Mouse (Mus musculus): ENCODE results near the gene Agps. TPM values are rescaled to one million over a fixed set of nuclear protein-coding genes. Genes with fewer than 3 reads are reported as not detected.

The Agps gene
- polyA plus RNA-seq, 1 experiment = 13.2 TPM

DNA sequence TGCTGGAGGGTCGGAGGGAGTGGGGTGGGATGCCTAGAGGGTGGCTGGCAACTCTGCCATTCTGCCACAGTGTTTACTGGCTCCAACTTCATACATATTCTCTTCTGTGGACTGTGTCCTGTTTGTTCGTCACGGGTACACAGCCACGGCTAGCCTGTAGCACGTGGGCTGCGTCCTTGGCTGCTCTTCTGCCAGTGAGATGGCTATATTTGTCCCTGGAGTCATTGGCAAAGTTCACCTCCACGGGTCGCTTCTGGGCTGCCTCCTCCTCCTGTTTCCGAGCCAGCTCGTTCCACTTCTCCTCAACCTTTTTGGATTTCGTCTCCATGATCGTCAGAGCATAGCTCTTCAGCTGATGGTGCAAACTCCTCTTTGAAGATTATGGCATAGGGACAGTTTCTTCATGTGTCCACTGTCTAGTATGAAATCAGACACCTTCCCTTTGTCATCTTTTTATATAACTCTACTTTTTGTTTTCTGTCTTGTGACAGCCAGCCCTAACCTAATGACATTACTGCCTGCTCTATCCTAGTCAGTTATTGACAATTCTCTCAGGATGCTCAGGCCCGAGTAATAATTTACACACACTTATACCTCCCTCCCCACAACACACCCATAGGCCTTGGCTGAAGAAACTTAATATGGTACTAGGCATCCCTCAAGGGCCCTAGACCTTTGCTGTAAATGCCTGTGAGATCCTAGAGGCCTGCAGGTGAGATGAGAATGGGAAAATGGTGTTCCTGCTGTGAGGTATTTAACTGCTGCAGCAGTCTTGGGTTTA is 9.8 kb upstream of the Agps start:
- TF ChIP-seq GATA1 (IDR thresholded peaks at IDR 0.05; ENCODE audit: low read length) = no peak

DNA sequence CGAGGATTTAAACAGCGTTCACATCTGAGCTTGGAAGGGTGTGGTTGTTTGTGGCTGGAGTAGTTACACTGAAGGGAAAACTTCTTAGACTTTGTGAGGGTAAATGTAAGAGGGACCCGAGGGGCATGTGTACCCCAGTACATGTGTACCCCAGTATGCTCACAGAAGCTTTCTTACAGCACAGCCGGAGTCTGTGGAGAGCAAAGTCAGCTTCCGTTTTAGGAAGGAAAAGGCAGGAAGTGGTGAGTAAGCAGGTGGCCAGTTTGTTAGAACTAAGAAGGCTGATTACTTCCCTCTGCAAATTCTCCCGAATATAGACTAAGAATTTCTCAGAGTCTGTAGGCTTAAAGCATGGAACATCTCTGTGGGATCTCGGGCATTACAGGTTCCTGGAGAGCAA is 8.2 kb upstream of the Agps start:
- no peak for TF ChIP-seq GATA1 (IDR thresholded peaks at IDR 0.05; ENCODE audit: low read length)

DNA sequence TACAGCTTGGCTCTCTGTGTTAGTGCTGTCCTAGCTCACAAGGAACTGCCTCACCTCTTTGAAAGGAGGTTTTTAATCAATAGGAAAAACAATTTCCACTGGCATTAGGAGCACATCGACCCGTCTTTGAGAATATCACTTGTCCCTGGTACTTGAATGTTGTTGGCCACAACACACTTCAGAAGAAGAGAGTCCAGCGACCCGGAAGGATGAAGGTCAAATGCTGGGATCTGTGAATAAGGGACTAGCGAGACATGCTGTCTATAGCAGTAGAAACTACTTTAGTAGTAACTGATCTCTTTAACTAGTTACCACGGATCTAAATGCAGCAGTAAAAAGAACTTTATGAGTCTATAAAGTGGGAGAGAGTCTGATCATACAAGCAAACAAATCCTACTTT is 7.8 kb upstream of the Agps start:
- TF ChIP-seq GATA1 (IDR thresholded peaks at IDR 0.05; ENCODE audit: low read length) = no peak

DNA sequence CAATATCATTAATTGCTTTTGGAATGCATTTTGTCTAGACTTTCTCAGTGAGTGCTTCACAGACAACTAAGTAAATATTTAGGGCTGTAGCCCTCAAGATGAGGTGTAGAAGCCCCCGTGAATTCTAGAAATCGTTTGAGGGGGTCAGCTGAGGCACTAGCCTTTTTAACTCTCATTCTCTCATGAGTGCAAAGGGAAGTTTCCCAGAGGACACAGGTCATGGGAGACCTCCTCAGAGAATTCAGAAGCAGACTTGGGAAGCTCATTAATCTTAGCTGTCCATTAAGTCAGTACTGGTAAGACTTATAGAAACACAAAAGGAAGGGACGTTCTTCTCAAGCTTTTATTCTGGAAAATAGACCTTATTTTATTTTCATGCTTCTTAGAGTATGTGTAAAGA is 7.1 kb upstream of the Agps start:
- no peak for TF ChIP-seq GATA1 (IDR thresholded peaks at IDR 0.05; ENCODE audit: low read length)

DNA sequence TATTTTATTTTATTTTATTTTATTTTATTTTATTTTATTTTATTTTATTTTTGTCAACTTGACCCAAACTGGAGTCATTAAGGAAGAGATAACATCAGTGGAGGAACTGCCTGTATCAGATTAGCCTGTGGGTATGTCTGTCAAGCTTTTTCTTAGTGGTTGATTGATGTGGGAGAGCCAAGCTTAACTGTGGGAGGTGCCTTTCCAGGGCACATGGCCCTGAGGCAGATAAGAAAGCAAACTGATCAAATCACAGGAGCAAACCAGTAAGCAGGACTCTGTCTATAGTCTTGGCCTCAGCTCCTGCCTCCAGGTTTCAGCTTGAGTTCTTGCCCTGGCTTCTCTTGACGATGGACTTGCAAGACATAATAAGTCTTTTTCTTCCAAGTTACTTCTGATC is 6.4 kb upstream of the Agps start:
- peak; percentile 48 for TF ChIP-seq GATA1 (IDR thresholded peaks at IDR 0.05; ENCODE audit: low read length)

DNA sequence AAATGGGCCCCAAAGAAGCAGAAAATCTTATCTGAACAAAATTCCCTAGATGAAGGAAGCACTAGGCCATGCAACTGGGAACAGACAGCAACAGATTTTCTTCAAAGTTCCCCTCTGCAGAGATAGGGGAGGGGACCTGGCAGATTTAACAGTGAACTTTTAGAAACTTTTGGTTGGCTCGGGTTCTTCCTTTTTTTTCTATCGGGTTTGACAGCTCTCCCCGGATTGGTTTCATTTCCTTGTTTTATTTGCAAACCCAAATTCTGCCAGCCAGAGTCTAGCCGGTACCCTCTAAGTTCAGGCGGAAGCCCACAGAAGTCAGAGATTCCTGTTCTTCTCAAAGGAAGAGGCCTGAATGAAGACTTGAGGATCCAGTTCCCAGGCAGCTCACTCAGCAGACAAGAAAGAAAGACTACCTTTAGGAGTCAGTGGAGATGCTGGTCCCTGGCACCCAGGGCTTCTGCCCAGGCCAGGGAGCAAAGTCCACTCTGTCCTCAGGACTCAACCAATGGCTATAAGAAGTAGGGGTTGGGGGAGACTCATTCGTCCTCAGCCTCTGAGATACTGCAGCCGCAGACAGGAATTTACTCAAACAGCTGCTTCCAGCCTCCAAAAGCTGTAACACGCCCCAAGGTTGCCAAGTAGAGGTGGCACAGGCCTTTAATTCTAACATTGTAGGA is 2.9 kb upstream of the Agps start:
- TF ChIP-seq GATA1 (IDR thresholded peaks at IDR 0.05; ENCODE audit: low read length) = no peak

DNA sequence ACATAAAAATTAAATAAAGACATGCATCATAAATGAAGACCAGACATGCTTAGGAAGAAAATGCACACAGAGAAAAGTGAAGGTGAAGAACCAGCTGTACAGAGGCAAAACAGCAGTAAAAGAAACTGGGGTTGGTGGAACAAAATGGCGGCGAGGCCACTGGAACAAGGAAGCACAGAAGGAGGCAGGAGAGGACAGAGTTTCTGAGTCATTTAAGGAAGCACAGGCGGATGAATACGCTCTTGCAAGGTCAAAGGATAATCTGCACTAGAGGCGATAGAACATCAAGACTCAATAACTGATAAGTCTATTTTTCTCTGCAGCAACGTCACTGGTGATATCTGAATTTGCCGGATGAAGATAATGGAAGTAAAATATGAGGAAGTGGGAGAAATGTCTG is 1.7 kb upstream of the Agps start:
- TF ChIP-seq GATA1 (IDR thresholded peaks at IDR 0.05; ENCODE audit: low read length) = no peak

DNA sequence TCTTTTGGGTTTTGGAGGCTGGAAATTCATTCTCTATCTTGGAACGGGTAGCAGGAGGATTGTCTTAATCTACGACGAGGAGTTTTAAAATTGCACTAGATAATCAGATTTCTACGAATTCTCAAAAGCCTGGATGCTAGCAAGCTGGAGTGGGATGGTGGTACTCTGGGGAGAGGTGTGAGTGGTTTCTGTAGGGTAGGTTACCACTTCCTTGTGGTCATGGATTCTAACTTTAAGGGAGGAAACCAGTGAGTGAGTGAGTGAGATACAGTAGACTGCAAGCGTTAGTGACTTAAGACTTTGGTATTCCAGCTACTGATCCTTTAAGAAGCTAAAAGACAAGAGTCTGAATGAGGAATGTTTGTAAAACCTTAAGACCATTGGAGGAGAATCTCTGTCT is 804 bp downstream of the Agps start:
- TF ChIP-seq GATA1 (IDR thresholded peaks at IDR 0.05; ENCODE audit: low read length) = no peak

DNA sequence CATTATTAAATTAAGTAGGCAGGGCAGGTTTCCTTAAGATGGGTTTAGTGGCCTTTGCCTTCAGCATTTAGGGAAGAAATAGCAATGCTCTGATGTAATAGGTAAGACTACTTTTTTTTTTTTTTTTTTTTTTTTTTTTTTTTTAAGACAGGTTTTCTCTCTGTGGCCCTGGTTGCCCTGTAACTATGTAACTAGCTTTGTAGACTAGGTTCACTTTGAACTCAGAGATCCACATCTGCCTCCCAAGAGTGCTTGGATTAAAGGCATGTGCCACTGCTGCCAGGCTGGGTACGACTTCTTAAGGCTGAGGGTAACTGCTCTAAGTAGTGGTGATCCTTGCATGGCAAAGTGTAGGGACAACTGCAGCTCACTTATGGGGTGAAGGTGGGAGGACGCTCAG is 2.5 kb downstream of the Agps start:
- no peak for TF ChIP-seq GATA1 (IDR thresholded peaks at IDR 0.05; ENCODE audit: low read length)

DNA sequence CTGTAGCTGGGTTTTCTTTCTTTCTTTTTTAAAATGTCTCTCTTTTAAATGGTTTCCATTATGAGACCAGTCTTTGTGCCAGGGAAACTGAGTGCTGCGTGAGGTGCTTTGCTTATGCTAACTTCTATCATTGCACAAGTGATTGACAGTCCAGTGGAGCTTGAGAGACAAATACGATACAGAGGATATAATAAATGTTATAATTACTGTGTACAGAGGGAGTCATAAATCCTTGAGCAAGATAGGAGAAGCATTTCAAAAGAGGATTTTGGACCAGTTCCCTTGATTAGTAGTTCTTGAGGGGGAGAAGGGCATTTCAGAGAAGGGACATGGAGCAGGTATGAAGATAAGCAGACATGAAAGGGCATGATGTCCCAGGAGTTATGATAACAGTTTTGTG is 10.3 kb downstream of the Agps start:
- no peak for TF ChIP-seq GATA1 (IDR thresholded peaks at IDR 0.05; ENCODE audit: low read length)

DNA sequence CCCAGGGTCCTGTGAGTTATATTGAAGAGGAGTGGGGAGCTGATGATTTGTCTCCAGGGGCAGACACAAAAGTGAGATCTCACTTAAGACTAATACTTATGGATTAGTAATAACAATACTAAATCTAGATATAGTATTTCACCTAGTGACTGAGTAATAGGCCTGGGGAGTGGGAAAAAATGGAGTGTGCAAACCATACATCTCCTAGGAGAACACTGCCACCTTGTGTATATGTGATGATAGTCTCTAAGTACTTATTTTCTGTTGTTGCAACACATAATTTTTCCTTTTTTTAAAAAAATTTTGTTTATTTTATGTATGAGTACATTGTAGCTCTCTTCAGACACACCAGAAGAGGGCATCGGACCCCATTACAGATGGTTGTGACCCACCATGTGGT is 15.7 kb downstream of the Agps start:
- no peak for TF ChIP-seq GATA1 (IDR thresholded peaks at IDR 0.05; ENCODE audit: low read length)

DNA sequence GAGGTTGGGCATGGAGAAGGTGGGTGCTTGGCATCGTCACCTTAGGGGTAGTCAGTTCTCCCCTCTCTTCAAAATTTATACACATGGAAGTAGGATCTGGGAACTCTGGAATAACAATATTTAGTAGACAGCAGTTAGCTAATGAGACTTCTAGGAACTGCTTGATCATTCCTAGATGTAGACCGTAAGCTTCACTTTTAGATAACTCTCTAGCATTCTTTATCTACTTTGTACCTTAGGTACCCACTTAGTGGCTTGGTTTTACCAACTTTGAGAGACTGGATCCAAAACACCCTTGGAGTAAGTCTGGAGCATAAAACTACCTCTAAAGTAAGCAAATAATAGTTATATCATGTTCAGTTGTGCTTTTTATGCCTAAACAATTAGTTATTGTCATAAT is 20.5 kb downstream of the Agps start:
- TF ChIP-seq GATA1 (IDR thresholded peaks at IDR 0.05; ENCODE audit: low read length) = no peak

DNA sequence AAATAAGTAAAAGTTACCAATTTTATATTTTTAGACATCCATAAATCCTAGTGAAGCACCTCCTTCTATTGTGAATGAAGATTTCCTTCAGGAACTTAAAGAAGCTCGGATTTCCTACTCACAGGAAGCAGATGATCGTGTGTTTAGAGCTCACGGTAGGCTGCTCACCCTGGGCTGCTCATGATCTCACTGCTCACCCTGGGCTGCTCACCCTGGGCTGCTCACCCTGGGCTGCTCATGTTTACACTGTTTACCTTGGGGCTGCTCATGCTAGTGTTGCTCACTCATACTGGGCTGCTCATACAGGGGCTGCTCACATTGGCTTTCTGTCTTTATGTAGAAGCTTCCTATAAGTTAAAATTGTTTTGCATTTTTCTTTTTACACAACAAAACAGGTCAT is 22.2 kb downstream of the Agps start:
- TF ChIP-seq GATA1 (IDR thresholded peaks at IDR 0.05; ENCODE audit: low read length) = no peak

DNA sequence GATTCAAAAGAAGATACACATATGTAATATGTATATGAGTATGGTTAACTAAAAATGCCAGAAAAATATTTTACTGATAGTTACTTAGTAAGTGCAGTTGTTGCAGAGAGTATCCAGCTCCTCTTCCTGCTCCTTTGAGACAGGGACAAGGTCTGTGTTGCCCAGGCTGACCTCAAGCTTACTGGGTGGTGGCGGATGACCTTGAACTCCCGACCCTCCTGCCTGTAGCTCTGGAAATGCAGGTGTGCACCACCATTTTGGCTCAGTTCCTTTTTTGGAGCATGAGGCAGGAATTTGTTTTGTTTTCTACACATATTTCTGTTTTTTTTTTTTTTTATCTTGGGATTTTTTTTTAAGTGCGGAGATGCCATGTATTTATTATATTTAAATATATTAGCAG is 29.1 kb downstream of the Agps start:
- TF ChIP-seq GATA1 (IDR thresholded peaks at IDR 0.05; ENCODE audit: low read length) = no peak

DNA sequence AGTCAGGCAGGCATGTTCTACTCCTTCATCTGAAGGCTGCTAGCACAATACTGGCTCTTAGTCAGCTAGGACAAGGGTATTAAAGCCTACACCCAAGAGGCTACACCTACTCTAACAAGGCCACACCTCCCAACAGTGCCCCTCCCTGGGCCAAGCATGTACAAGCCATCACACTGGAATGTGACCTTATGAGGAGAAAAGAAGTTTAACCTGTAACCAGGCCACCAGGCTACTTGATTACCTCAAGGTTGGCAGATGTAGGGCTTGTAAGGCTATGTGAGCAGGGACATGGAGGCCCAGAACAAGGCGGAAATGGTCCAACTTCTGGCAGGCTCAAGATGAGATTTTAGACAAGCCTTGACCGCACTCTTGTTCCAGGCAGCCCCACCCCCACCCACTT is 37.6 kb downstream of the Agps start:
- TF ChIP-seq GATA1 (IDR thresholded peaks at IDR 0.05; ENCODE audit: low read length) = no peak

DNA sequence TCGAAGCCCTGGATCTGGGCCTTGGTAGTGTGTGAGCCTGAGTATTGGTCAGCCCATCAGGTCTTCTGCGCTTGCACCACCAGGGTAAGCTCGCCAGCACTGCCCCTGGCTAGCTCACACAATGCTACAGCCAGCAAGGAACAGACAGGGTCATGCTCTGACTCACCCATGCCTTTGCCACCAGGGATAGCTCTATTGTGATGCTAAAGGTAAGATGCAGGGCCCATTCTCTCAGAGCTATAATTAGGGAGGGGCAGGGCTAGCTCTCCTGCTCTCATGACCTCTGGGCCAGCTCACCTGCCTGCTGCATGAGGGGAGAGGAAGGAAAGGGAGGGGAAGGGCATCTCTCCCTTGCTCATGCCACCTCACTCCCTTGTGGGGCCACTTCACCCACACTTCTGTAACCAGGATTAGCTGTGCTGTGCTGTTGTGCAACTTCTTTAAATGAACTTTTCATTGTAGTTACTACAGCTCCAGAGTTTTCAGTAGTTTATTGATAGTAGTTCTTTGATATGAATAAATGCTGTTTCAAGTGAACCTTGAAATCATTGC is 42.1 kb downstream of the Agps start:
- TF ChIP-seq GATA1 (IDR thresholded peaks at IDR 0.05; ENCODE audit: low read length) = no peak

DNA sequence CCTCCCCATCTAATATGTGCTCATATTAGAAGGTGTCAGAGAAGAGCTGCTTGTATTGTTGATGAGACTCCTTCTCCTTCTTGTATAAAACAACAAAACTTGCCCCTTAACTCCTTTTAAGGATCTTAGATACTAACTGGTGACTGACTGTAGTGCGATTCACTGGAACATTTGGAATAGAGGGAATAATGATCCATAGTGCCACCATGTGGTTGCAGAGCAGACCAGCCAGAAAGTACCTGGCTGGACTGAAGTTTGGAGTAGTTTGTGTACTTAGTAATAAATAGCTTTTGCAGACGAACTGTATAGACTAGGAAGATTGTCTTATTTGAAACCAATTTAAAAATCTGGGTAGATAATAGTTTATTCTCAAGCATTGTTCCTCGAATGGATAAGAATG is 47.8 kb downstream of the Agps start:
- no peak for TF ChIP-seq GATA1 (IDR thresholded peaks at IDR 0.05; ENCODE audit: low read length)
